Comparison of ENCODE assay signal across 8 mouse cellular contexts in genomic region chr7:142373641-142374412, GRCm38 (mm10). TPM values are rescaled to one million over a fixed set of nuclear protein-coding genes. Genes with fewer than 3 reads are reported as not detected.
DNase-seq lines count a peak whose midpoint lies in the region; ATAC-seq and TF ChIP-seq lines count a peak whose summit lies in the region.

Ifitm10 (minus strand) TSS chr7:142373753.

- 73% methylated on average over 8 of the region's 8 CpGs for WGBS in forebrain, embryonic 13.5 days
- 71% methylated on average over 8 of the region's 8 CpGs for WGBS in forebrain, embryonic 16.5 days
- WGBS in midbrain, embryonic 12.5 days, result 70% methylated on average over 8 of the region's 8 CpGs
- WGBS in midbrain, embryonic 14.5 days, result 78% methylated on average over 8 of the region's 8 CpGs
- 73% methylated on average over 8 of the region's 8 CpGs for WGBS in midbrain, postnatal 0 days

- peaks cover 13% of the 10 kb centered on the region; the same call in 1 of the 2 replicates for H3K4me1 ChIP-seq in forebrain, embryonic 13.5 days
- peaks cover 15% of the 10 kb centered on the region for H3K4me1 ChIP-seq in forebrain, embryonic 16.5 days (replicated peaks; ENCODE audit: control insufficient read depth, insufficient read depth, low read length)
- peaks cover 8% of the 10 kb centered on the region for H3K4me1 ChIP-seq in midbrain, embryonic 12.5 days
- H3K4me1 ChIP-seq in midbrain, embryonic 14.5 days (ENCODE audit: control insufficient read depth, insufficient read depth, low read length), result no peaks in the 10 kb centered on the region
- H3K4me1 ChIP-seq in midbrain, postnatal 0 days (ENCODE audit: insufficient read depth, low read length), result no peaks in the 10 kb centered on the region

- H3K4me2 ChIP-seq in forebrain, embryonic 13.5 days, result peak within 1 kb of the TSS; percentile 63; the same call in 1 of the 2 replicates
- H3K4me2 ChIP-seq in forebrain, embryonic 16.5 days (ENCODE audit: low read length), result no peak within 1 kb of the TSS
- peak within 1 kb of the TSS; percentile 50; the same call in 1 of the 2 replicates for H3K4me2 ChIP-seq in midbrain, embryonic 12.5 days (replicated peaks)
- H3K4me2 ChIP-seq in midbrain, embryonic 14.5 days (ENCODE audit: low read length), result no peak within 1 kb of the TSS; the same call in 1 of the 2 replicates
- peak within 1 kb of the TSS; percentile 87 for H3K4me2 ChIP-seq in midbrain, postnatal 0 days (ENCODE audit: low read depth, low read length, poor library complexity, severe bottlenecking)

- H3K36me3 ChIP-seq in forebrain, embryonic 13.5 days (ENCODE audit: poor library complexity, severe bottlenecking), result peaks cover 32% of the 10 kb centered on the region
- peaks cover 22% of the 10 kb centered on the region for H3K36me3 ChIP-seq in forebrain, embryonic 16.5 days (ENCODE audit: control insufficient read depth, insufficient read depth)
- peaks cover 39% of the 10 kb centered on the region for H3K36me3 ChIP-seq in midbrain, embryonic 12.5 days
- H3K36me3 ChIP-seq in midbrain, embryonic 14.5 days (ENCODE audit: control insufficient read depth, insufficient read depth, low read length), result peaks cover 41% of the 10 kb centered on the region
- peaks cover 26% of the 10 kb centered on the region for H3K36me3 ChIP-seq in midbrain, postnatal 0 days (ENCODE audit: insufficient read depth, low read length)

- no peak for ATAC-seq in forebrain, embryonic 13.5 days
- no peak for ATAC-seq in forebrain, embryonic 16.5 days
- ATAC-seq in midbrain, embryonic 12.5 days (ENCODE audit: low FRiP score, low read depth), result no peak
- ATAC-seq in midbrain, embryonic 14.5 days (ENCODE audit: low FRiP score, low TSS enrichment), result no peak
- no peak for ATAC-seq in midbrain, postnatal 0 days (ENCODE audit: low FRiP score)

- no peak within 1 kb of the TSS for H3K9ac ChIP-seq in forebrain, embryonic 13.5 days
- H3K9ac ChIP-seq in forebrain, embryonic 16.5 days (replicated peaks; ENCODE audit: low read depth, low read length), result no peak within 1 kb of the TSS
- H3K9ac ChIP-seq in midbrain, embryonic 12.5 days (replicated peaks), result no peak within 1 kb of the TSS
- no peak within 1 kb of the TSS for H3K9ac ChIP-seq in midbrain, embryonic 14.5 days (replicated peaks; ENCODE audit: low read length)
- H3K9ac ChIP-seq in midbrain, postnatal 0 days (replicated peaks; ENCODE audit: low read length, poor library complexity, severe bottlenecking), result no peak within 1 kb of the TSS

- DNase-seq in midbrain, embryonic 14.5 days, result no peak
- peak; percentile 42 to 69 for DNase-seq in kidney, postnatal 25 days
- no peak for DNase-seq in midbrain, postnatal 0 days (ENCODE audit: low spot score)
- no peak for DNase-seq in MN1 (ENCODE audit: low spot score)
- DNase-seq in B cell, adult 2 months, result no peak

- H3K4me3 ChIP-seq in forebrain, embryonic 13.5 days, result no peak within 1 kb of the TSS
- no peak within 1 kb of the TSS; the same call in 1 of the 2 replicates for H3K4me3 ChIP-seq in forebrain, embryonic 16.5 days (replicated peaks; ENCODE audit: low read length)
- no peak within 1 kb of the TSS; the same call in 1 of the 2 replicates for H3K4me3 ChIP-seq in midbrain, embryonic 12.5 days
- H3K4me3 ChIP-seq in midbrain, embryonic 14.5 days (replicated peaks; ENCODE audit: low read depth, low read length), result no peak within 1 kb of the TSS
- H3K4me3 ChIP-seq in midbrain, postnatal 0 days (ENCODE audit: low read depth, low read length), result peak within 1 kb of the TSS; percentile 55; the same call in 1 of the 2 replicates

- TF ChIP-seq CTCF in midbrain, postnatal 0 days (IDR thresholded peaks at IDR 0.05), result no peak

- no peak within 1 kb of the TSS for H3K27ac ChIP-seq in forebrain, embryonic 13.5 days
- no peak within 1 kb of the TSS for H3K27ac ChIP-seq in forebrain, embryonic 16.5 days (ENCODE audit: low read length)
- no peak within 1 kb of the TSS for H3K27ac ChIP-seq in midbrain, embryonic 12.5 days (replicated peaks)
- H3K27ac ChIP-seq in midbrain, embryonic 14.5 days (replicated peaks; ENCODE audit: low read depth, low read length), result no peak within 1 kb of the TSS
- no peak within 1 kb of the TSS for H3K27ac ChIP-seq in midbrain, postnatal 0 days (ENCODE audit: low read depth, low read length)

- H3K27me3 ChIP-seq in forebrain, embryonic 13.5 days, result peaks cover 54% of the 10 kb centered on the region
- H3K27me3 ChIP-seq in forebrain, embryonic 16.5 days (replicated peaks; ENCODE audit: control insufficient read depth, insufficient read depth, low read length), result peaks cover 22% of the 10 kb centered on the region
- H3K27me3 ChIP-seq in midbrain, embryonic 12.5 days, result peaks cover 55% of the 10 kb centered on the region
- H3K27me3 ChIP-seq in midbrain, embryonic 14.5 days (ENCODE audit: control insufficient read depth, insufficient read depth, low read length), result peaks cover 21% of the 10 kb centered on the region
- peaks cover 23% of the 10 kb centered on the region; the same call in 1 of the 2 replicates for H3K27me3 ChIP-seq in midbrain, postnatal 0 days (ENCODE audit: insufficient read depth, low read length)

- H3K9me3 ChIP-seq in forebrain, embryonic 13.5 days (replicated peaks), result no peaks in the 10 kb centered on the region
- H3K9me3 ChIP-seq in forebrain, embryonic 16.5 days (ENCODE audit: control insufficient read depth, low read length), result no peaks in the 10 kb centered on the region
- no peaks in the 10 kb centered on the region for H3K9me3 ChIP-seq in midbrain, embryonic 12.5 days
- no peaks in the 10 kb centered on the region for H3K9me3 ChIP-seq in midbrain, embryonic 14.5 days (ENCODE audit: control insufficient read depth, low read length)
- no peaks in the 10 kb centered on the region for H3K9me3 ChIP-seq in midbrain, postnatal 0 days (ENCODE audit: low read length)

RNA-seq across cellular contexts. Expression of gene Ifitm10, which starts in this region (rescaled TPM):
- 0.96 and 1.1 TPM in 2 replicates for polyA plus RNA-seq in forebrain, embryonic 13.5 days (2015; fragmentation: Nextera tagmentation; extraction: Ambion mirVana)
- 2.6 and 3.8 TPM in 2 replicates for polyA plus RNA-seq in forebrain, embryonic 16.5 days (2015; fragmentation: Nextera tagmentation; extraction: Ambion mirVana)
- polyA plus RNA-seq in midbrain, embryonic 12.5 days (2016; fragmentation: Nextera tagmentation; extraction: Ambion mirVana), result 0.43 and 0.63 TPM in 2 replicates
- polyA plus RNA-seq in midbrain, embryonic 14.5 days (2014; fragmentation: Nextera tagmentation; extraction: Ambion mirVana), result 3.9 and 6.1 TPM in 2 replicates
- 16.4 and 21.8 TPM in 2 replicates for total RNA-seq in midbrain, postnatal 0 days (2014; rRNA removed)
- polyA plus RNA-seq in midbrain, postnatal 0 days (2015; fragmentation: Nextera tagmentation; extraction: Ambion mirVana), result 20.8 and 23.5 TPM in 2 replicates

Comparison
In these comparisons a context has a peak if more than half of its experiments do, and no peak if none do; other contexts are left out.
1. H3K4me2 ChIP-seq: peak in forebrain, embryonic 13.5 days (single experiment), midbrain, embryonic 12.5 days (single experiment) and midbrain, postnatal 0 days (single experiment); none in forebrain, embryonic 16.5 days (single experiment) and midbrain, embryonic 14.5 days (single experiment).
2. DNase-seq: peak in kidney, postnatal 25 days (2 of 2); none in midbrain, embryonic 14.5 days (single experiment), midbrain, postnatal 0 days (single experiment), MN1 (single experiment) and B cell, adult 2 months (0 of 2).